Mouse (Mus musculus) kidney, postnatal 0 days (tissue): ENCODE measurements around the gene Tubb5. TPM values are rescaled to one million over a fixed set of nuclear protein-coding genes. Genes with fewer than 3 reads are reported as not detected.

Source experiments
- ATAC-seq: fragments of 200-750 bp; cut with Nextera tagmentation; replicated peaks from 2 replicates; pipeline ENCODE4 v1.8.0; 2017; ENCODE audit warnings: low read depth, moderate number of reproducible peaks, moderate TSS enrichment, moderate library complexity; ENCODE audit not compliant: low FRiP score
- DNase-seq: peaks from one replicate; pipeline ENCODE4 v3.0.0-alpha.2; 2016; ENCODE audit warnings: low spot score
- H3K27ac ChIP-seq: fragments of 300-500 bp; sonication (generic); 2 replicates; pipeline ENCODE4 v1.5.1; 2014; ENCODE audit warnings: mild to moderate bottlenecking
- H3K27me3 ChIP-seq: fragments of 300-500 bp; sonication (generic); 2 replicates; pipeline ENCODE4 v1.6.1; 2014; ENCODE audit warnings: low read length, mixed read lengths; ENCODE audit not compliant: insufficient read depth
- H3K36me3 ChIP-seq: fragments of 300-500 bp; sonication (generic); 2 replicates; pipeline ENCODE4 v1.6.1; 2014; ENCODE audit warnings: low read length, mixed read lengths; ENCODE audit not compliant: insufficient read depth
- H3K4me1 ChIP-seq: fragments of 300-500 bp; sonication (generic); replicated peaks from 2 replicates; pipeline ENCODE4 v1.6.1; 2014; ENCODE audit warnings: antibody characterized with exemption, low read length, mixed read lengths; ENCODE audit not compliant: insufficient read depth
- H3K4me2 ChIP-seq: fragments of 300-500 bp; sonication (generic); 2 replicates; pipeline ENCODE4 v1.6.1; 2014; ENCODE audit warnings: mild to moderate bottlenecking, low read length, moderate library complexity, mixed read lengths
- H3K4me3 ChIP-seq: fragments of 300-500 bp; sonication (generic); replicated peaks from 2 replicates; pipeline ENCODE4 v1.5.1; 2014; ENCODE audit warnings: low read depth, low read length
- H3K9ac ChIP-seq: fragments of 300-500 bp; sonication (generic); 2 replicates; pipeline ENCODE4 v1.6.1; 2014; ENCODE audit warnings: low read depth, low read length
- H3K9me3 ChIP-seq: fragments of 300-500 bp; sonication (generic); replicated peaks from 2 replicates; pipeline ENCODE4 v1.6.1; 2016; ENCODE audit warnings: low read length, inconsistent platforms, mixed read lengths
- CTCF ChIP-seq: IDR thresholded peaks from 2 replicates; pipeline ENCODE4 v1.5.1; 2016; ENCODE audit warnings: antibody characterized with exemption, low read depth, mild to moderate bottlenecking, moderate library complexity
- WGBS: fragments of 180-500 bp; shearing (Covaris S2); extraction: QIAGEN DNeasy Blood & Tissue Kit; methylation state at CpG from one replicate; pipeline ENCODE4 v1.1.7; 2014; 5-methylcytosine and 5-hydroxymethylcytosine counted together
- polyA plus RNA-seq: library from polyadenylated mRNA; unstranded; fragments of >200 nt; fragmentation: Nextera tagmentation; extraction: Ambion mirVana; gene quantifications from 2 replicates; pipeline ENCODE4 v1.2.1, GENCODE M21; 2015

The Tubb5 gene
- polyA plus RNA-seq, 1 experiment from 2014 or later = 503 TPM

GRCm38 (mm10) chr17:35833239-35833751 is 4.8 kb downstream of the Tubb5 start:
- Histone ChIP-seq H3K4me2 (no peak overlapping the region), H3K27ac (no peak overlapping the region), H3K4me1 (peaks cover 10% of the 10 kb centered on the region), H3K36me3 (peaks cover 31% of the 10 kb centered on the region), H3K4me3 (no peak overlapping the region), H3K9me3 (no peaks in the 10 kb centered on the region), H3K9ac (no peak overlapping the region), H3K27me3 (no peaks in the 10 kb centered on the region)
- TF ChIP-seq CTCF = no peak
- WGBS = 29% methylated on average over 5 of the region's 5 CpGs
- ATAC-seq (no peak), DNase-seq (no peak)

- TF ChIP-seq CTCF = no peak
- H3K9me3 ChIP-seq = no peaks in the 10 kb centered on the region
Observed at GRCm38 (mm10) chr17:35832400-35833238, 5.5 kb downstream of the Tubb5 start.

DNA sequence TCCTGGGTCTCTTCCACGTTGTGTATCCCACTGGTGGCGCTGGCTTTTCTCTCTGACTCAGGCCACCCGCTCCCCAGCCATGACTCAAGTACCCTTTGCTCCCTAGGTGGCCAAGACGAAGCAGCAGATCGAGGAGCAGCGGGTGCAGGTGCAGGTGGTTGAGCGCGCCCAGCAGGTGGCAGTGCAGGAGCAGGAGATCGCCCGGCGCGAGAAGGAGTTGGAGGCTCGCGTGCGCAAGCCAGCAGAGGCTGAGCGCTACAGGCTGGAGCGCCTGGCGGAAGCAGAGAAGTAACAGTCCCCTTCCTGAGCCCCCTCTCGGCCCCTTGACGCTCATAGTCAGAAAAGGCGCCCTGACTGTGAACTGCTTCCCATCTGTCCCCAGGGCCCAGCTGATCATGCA is 8.4 kb downstream of the Tubb5 start:
- peak; percentile 97 for DNase-seq
- peak; percentile 97 for TF ChIP-seq CTCF
- Histone ChIP-seq H3K36me3 (peaks cover 28% of the 10 kb centered on the region), H3K9me3 (no peaks in the 10 kb centered on the region), H3K27ac (no peak overlapping the region), H3K4me2 (no peak overlapping the region), H3K4me1 (peaks cover 2% of the 10 kb centered on the region; the same call in 1 of the 2 replicates), H3K4me3 (no peak overlapping the region), H3K27me3 (no peaks in the 10 kb centered on the region), H3K9ac (no peak overlapping the region)
- 1% methylated on average over 18 of the region's 21 CpGs for WGBS
- ATAC-seq = peak; percentile 76

More at GRCm38 (mm10) chr17:35832400-35833238, 5.5 kb downstream of the Tubb5 start:
- DNase-seq (no peak), ATAC-seq (no peak)
- H3K4me3 ChIP-seq = no peak overlapping the region
- H3K36me3 ChIP-seq = peaks cover 31% of the 10 kb centered on the region
- H3K4me1 ChIP-seq = peaks cover 10% of the 10 kb centered on the region
- H3K4me2 ChIP-seq = no peak overlapping the region
- H3K27ac ChIP-seq = no peak overlapping the region
- no peak overlapping the region for H3K9ac ChIP-seq
- WGBS = 64% methylated on average over 8 of the region's 8 CpGs
- H3K27me3 ChIP-seq = no peaks in the 10 kb centered on the region

GRCm38 (mm10) chr17:35825109-35825850 is 12.8 kb downstream of the Tubb5 start:
- no peak overlapping the region for H3K27ac ChIP-seq
- no peak for TF ChIP-seq CTCF
- no peaks in the 10 kb centered on the region for H3K27me3 ChIP-seq
- H3K4me3 ChIP-seq = no peak overlapping the region
- H3K4me1 ChIP-seq = peaks cover 6% of the 10 kb centered on the region; the same call in 1 of the 2 replicates
- H3K4me2 ChIP-seq = no peak overlapping the region
- DNase-seq (no peak), ATAC-seq (no peak)
- H3K9me3 ChIP-seq = no peaks in the 10 kb centered on the region
- 94% methylated on average over 13 of the region's 13 CpGs for WGBS
- 0 out of 2 replicates have a peak, but pooled peaks cover 10% of the 10 kb centered on the region for H3K36me3 ChIP-seq
- no peak overlapping the region for H3K9ac ChIP-seq

DNA sequence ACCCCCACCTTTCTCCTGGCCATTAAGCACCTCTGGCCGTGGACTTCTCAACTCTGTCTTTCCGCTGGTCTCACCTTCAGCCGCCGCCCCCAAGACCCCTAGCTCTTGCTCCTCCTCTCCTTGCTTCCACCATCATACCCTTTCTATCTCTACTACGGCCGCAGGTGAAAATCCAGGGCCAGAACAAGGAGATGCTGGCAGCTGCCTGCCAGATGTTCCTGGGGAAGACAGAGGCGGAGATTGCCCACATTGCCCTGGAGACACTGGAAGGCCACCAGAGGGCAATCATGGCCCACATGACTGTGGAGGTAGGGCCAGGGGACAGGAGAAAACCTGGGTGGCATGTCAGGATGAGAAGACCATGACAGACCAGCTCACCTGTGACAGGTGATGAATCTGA is 13.7 kb downstream of the Tubb5 start:
- 0 out of 2 replicates have a peak, but pooled peaks cover 10% of the 10 kb centered on the region for H3K36me3 ChIP-seq
- H3K4me2 ChIP-seq = peak overlapping the region; percentile 94; the same call in 1 of the 2 replicates
- H3K27ac ChIP-seq = 0 out of 2 replicates have a peak overlapping the region, but pooled peaks have one; percentile 87
- H3K27me3 ChIP-seq = no peaks in the 10 kb centered on the region
- no peaks in the 10 kb centered on the region for H3K9me3 ChIP-seq
- peaks cover 6% of the 10 kb centered on the region; the same call in 1 of the 2 replicates for H3K4me1 ChIP-seq
- no peak overlapping the region for H3K9ac ChIP-seq
- peak; percentile 52; the same call in 1 of the 2 replicates for TF ChIP-seq CTCF
- no peak for DNase-seq
- no peak overlapping the region for H3K4me3 ChIP-seq
- 60% methylated on average over 7 of the region's 7 CpGs for WGBS
- no peak for ATAC-seq
